Mouse (Mus musculus): ENCODE measurements around the gene Enox1. TPM values are rescaled to one million over a fixed set of nuclear protein-coding genes. Genes with fewer than 3 reads are reported as not detected.

Gene Enox1
- polyA plus RNA-seq, 1 experiment, result 1.1 TPM

DNA sequence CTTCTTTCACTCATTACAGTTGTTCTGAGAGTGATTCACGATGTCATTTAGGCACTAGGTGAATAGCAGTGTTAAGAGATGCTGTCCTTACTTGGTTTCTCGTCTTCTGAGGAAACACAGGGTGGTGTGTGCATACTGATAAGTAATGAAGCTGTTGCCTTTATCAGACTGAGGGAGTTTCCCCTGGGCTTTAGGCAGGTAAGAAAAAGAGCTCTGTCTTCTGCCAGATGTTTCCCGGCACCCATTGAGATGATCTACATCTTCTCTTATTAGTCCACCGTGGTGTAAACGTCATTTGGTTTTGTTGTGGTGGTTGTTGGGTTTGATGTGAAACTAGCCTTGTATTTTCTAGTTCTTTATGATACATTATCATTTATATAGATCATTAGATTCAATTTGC, 392.4 kb downstream of the Enox1 start:
- H3K27me3 ChIP-seq (replicated peaks; ENCODE audit: control insufficient read depth, insufficient read depth, low read length), result no peaks in the 10 kb centered on the region
- H3K4me1 ChIP-seq (ENCODE audit: control insufficient read depth, insufficient read depth, low read length), result no peaks in the 10 kb centered on the region
- TF ChIP-seq POLR2A (IDR thresholded peaks at IDR 0.05; ENCODE audit: low read depth, low read length) (no peak), CTCF (conservative IDR thresholded peaks at IDR 0.05; ENCODE audit: insufficient read depth, insufficient read length, low read depth, low read length) (no peak)
- H3K27ac ChIP-seq (ENCODE audit: insufficient read depth, low read depth, low read length), result no peak overlapping the region
- no peaks in the 10 kb centered on the region for H3K36me3 ChIP-seq (ENCODE audit: control insufficient read depth, insufficient read depth, low read length)
- WGBS, result 88% methylated on average over 5 of the region's 5 CpGs
- no peak overlapping the region for H3K4me3 ChIP-seq (ENCODE audit: insufficient read depth, low read depth, low read length)
- no peak for DNase-seq

GRCm38 (mm10) chr14:77557446-77558070, 401.0 kb downstream of the Enox1 start:
- WGBS, result 83% methylated on average over 7 of the region's 7 CpGs
- Histone ChIP-seq H3K27ac (ENCODE audit: insufficient read depth, low read depth, low read length) (no peak overlapping the region), H3K4me1 (ENCODE audit: control insufficient read depth, insufficient read depth, low read length) (no peaks in the 10 kb centered on the region), H3K4me3 (ENCODE audit: insufficient read depth, low read depth, low read length) (no peak overlapping the region), H3K27me3 (replicated peaks; ENCODE audit: control insufficient read depth, insufficient read depth, low read length) (no peaks in the 10 kb centered on the region), H3K36me3 (ENCODE audit: control insufficient read depth, insufficient read depth, low read length) (no peaks in the 10 kb centered on the region)
- no peak for TF ChIP-seq CTCF (conservative IDR thresholded peaks at IDR 0.05; ENCODE audit: insufficient read depth, insufficient read length, low read depth, low read length)
- no peak for TF ChIP-seq POLR2A (IDR thresholded peaks at IDR 0.05; ENCODE audit: low read depth, low read length)
- no peak for DNase-seq

DNA sequence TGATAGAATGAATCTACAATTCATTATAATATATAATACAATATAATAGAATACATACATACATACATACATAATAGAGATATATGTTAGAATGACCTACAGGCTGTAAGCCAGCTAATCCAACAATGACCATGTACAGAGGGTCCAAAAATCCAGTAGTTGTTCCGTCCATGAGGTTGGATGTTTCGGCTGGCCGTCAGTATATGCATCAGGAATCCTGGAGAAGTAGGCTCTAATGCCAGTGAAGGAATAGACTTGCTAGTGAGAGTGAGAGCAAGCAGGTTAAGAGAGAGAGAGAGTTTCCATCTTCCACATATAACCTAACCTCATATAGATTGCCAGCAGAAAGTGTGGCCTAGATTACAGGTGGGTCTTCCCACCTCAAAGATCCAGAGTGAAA, 402.3 kb downstream of the Enox1 start:
- Histone ChIP-seq H3K4me1 (ENCODE audit: control insufficient read depth, insufficient read depth, low read length) (no peaks in the 10 kb centered on the region), H3K27ac (ENCODE audit: insufficient read depth, low read depth, low read length) (no peak overlapping the region), H3K36me3 (ENCODE audit: control insufficient read depth, insufficient read depth, low read length) (no peaks in the 10 kb centered on the region), H3K4me3 (ENCODE audit: insufficient read depth, low read depth, low read length) (no peak overlapping the region), H3K27me3 (replicated peaks; ENCODE audit: control insufficient read depth, insufficient read depth, low read length) (no peaks in the 10 kb centered on the region)
- no peak for DNase-seq
- TF ChIP-seq POLR2A (IDR thresholded peaks at IDR 0.05; ENCODE audit: low read depth, low read length), result no peak
- no peak for TF ChIP-seq CTCF (conservative IDR thresholded peaks at IDR 0.05; ENCODE audit: insufficient read depth, insufficient read length, low read depth, low read length)
- WGBS, result 94% methylated on average over 3 of the region's 3 CpGs

DNA sequence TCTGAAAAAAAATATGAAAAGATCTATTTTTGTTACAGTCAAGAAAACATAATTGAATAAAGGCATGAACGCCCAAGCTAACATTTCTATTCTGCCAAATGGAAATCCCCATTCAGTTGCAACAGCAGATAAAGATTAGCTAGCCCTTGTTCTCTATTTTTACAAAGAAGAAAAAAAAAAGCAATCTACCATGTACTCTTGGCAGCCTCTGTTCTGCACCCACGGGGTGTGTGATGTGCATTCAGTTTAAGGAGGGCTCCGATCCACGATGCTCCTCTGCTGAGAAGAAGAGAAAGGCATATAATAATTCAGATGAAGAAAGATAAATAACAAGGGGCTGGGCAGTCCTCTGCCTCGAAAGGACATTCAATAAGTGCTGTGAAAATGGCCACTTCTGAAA, 403.2 kb downstream of the Enox1 start:
- TF ChIP-seq CTCF (conservative IDR thresholded peaks at IDR 0.05; ENCODE audit: insufficient read depth, insufficient read length, low read depth, low read length), result no peak
- TF ChIP-seq POLR2A (IDR thresholded peaks at IDR 0.05; ENCODE audit: low read depth, low read length), result no peak
- H3K36me3 ChIP-seq (ENCODE audit: control insufficient read depth, insufficient read depth, low read length), result no peaks in the 10 kb centered on the region
- H3K4me1 ChIP-seq (ENCODE audit: control insufficient read depth, insufficient read depth, low read length), result no peaks in the 10 kb centered on the region
- DNase-seq, result no peak
- WGBS, result 87% methylated on average over 5 of the region's 5 CpGs
- no peaks in the 10 kb centered on the region for H3K27me3 ChIP-seq (replicated peaks; ENCODE audit: control insufficient read depth, insufficient read depth, low read length)
- H3K27ac ChIP-seq (ENCODE audit: insufficient read depth, low read depth, low read length), result no peak overlapping the region
- H3K4me3 ChIP-seq (ENCODE audit: insufficient read depth, low read depth, low read length), result no peak overlapping the region

GRCm38 (mm10) chr14:77561808-77562583, 405.4 kb downstream of the Enox1 start:
- no peak for DNase-seq
- Histone ChIP-seq H3K36me3 (ENCODE audit: control insufficient read depth, insufficient read depth, low read length) (no peaks in the 10 kb centered on the region), H3K27me3 (replicated peaks; ENCODE audit: control insufficient read depth, insufficient read depth, low read length) (no peaks in the 10 kb centered on the region), H3K27ac (ENCODE audit: insufficient read depth, low read depth, low read length) (no peak overlapping the region), H3K4me3 (ENCODE audit: insufficient read depth, low read depth, low read length) (no peak overlapping the region), H3K4me1 (ENCODE audit: control insufficient read depth, insufficient read depth, low read length) (no peaks in the 10 kb centered on the region)
- WGBS, result 56% methylated on average over 6 of the region's 6 CpGs
- TF ChIP-seq CTCF (conservative IDR thresholded peaks at IDR 0.05; ENCODE audit: insufficient read depth, insufficient read length, low read depth, low read length) (no peak), POLR2A (IDR thresholded peaks at IDR 0.05; ENCODE audit: low read depth, low read length) (no peak)

GRCm38 (mm10) chr14:77563922-77564321, 407.4 kb downstream of the Enox1 start:
- no peak for DNase-seq
- 85% methylated on average over 5 of the region's 5 CpGs for WGBS

DNA sequence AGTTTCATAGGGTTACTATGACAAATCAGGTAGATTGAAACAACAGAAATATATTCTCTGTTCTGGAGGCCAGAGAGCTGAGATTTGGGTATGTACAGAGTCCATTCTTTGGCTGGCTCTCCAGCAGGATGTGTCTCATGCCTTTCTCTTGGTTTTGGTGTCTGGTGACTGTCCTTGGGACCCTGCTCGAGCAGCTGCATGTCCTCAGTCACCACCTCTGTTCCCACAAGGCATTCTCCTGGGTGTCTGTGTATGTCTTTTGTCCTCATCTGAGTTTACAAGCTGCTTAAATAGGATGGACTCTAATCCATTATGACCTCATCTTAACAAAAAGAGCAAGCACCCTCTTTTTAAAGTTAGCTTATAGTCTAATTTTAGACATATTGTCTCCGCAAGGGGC, 410.6 kb downstream of the Enox1 start:
- no peaks in the 10 kb centered on the region for H3K27me3 ChIP-seq (replicated peaks; ENCODE audit: control insufficient read depth, insufficient read depth, low read length)
- no peak overlapping the region for H3K4me3 ChIP-seq (ENCODE audit: insufficient read depth, low read depth, low read length)
- WGBS, result 98% methylated on average over 2 of the region's 2 CpGs
- no peak for DNase-seq
- no peaks in the 10 kb centered on the region for H3K36me3 ChIP-seq (ENCODE audit: control insufficient read depth, insufficient read depth, low read length)
- TF ChIP-seq POLR2A (IDR thresholded peaks at IDR 0.05; ENCODE audit: low read depth, low read length) (no peak), CTCF (conservative IDR thresholded peaks at IDR 0.05; ENCODE audit: insufficient read depth, insufficient read length, low read depth, low read length) (no peak)
- H3K4me1 ChIP-seq (ENCODE audit: control insufficient read depth, insufficient read depth, low read length), result no peaks in the 10 kb centered on the region
- no peak overlapping the region for H3K27ac ChIP-seq (ENCODE audit: insufficient read depth, low read depth, low read length)

More at GRCm38 (mm10) chr14:77563922-77564321, 407.4 kb downstream of the Enox1 start:
- H3K36me3 ChIP-seq (ENCODE audit: control insufficient read depth, insufficient read depth, low read length), result no peaks in the 10 kb centered on the region
- TF ChIP-seq CTCF (conservative IDR thresholded peaks at IDR 0.05; ENCODE audit: insufficient read depth, insufficient read length, low read depth, low read length) (no peak), POLR2A (IDR thresholded peaks at IDR 0.05; ENCODE audit: low read depth, low read length) (no peak)
- H3K27ac ChIP-seq (ENCODE audit: insufficient read depth, low read depth, low read length), result no peak overlapping the region
- no peaks in the 10 kb centered on the region for H3K4me1 ChIP-seq (ENCODE audit: control insufficient read depth, insufficient read depth, low read length)
- no peaks in the 10 kb centered on the region for H3K27me3 ChIP-seq (replicated peaks; ENCODE audit: control insufficient read depth, insufficient read depth, low read length)
- H3K4me3 ChIP-seq (ENCODE audit: insufficient read depth, low read depth, low read length), result no peak overlapping the region

Measured in kidney, adult 2 months (tissue).